Mouse (Mus musculus): ENCODE results near the gene Cacna1a. TPM values are rescaled to one million over a fixed set of nuclear protein-coding genes. Genes with fewer than 3 reads are reported as not detected.

The Cacna1a gene
- polyA plus RNA-seq, 1 experiment from 2014 or later = 5.2 TPM

DNA sequence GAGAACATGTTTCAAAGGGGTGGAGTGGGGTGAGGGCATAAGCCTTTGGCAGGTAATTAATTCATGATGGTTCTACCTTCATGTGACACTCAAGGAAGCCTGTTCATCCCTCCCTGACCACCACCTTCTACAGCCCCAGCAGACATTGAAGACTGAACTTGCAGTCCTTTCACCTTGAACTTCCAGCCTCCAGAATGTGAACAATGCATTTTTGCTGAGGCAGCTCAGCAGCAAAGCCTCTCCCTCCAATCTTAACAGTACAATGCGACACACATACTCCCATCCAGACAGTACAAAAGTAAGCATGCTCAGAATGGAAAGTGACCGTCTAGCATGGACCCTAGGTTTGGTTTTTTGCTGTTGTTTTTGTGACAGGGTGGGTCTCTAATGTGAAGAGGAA, 293.2 kb downstream of the Cacna1a start:
- H3K36me3 ChIP-seq = peaks cover 22% of the 10 kb centered on the region
- H3K4me3 ChIP-seq = no peak overlapping the region
- ATAC-seq (ENCODE audit: insufficient number of reproducible peaks, low FRiP score, low TSS enrichment, low read depth) = no peak
- H3K27ac ChIP-seq = no peak overlapping the region
- no peaks in the 10 kb centered on the region for H3K9me3 ChIP-seq
- no peaks in the 10 kb centered on the region for H3K27me3 ChIP-seq
- peaks cover 16% of the 10 kb centered on the region for H3K4me1 ChIP-seq
- H3K4me2 ChIP-seq = no peak overlapping the region
- H3K9ac ChIP-seq = no peak overlapping the region
- WGBS = 79% methylated on average over 2 of the region's 2 CpGs

DNA sequence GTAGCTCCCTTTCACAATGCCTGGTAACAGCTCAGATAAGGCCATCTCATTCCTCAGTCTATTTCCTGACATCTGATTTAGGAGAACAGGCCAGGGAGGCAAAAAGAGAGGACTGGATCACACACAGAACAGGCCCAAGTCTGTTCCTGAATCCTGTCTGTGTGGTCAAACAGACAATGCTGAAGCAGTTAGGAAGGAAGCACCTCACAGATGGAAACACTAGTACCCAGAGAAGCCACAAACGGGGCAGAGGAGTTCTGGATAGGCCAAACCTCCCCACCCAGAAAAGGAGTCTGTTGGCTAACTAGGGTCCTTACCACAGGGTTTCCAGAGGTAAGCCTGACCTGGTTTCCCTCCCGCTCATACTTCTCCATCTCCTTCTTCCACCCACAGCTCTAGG, 294.0 kb downstream of the Cacna1a start:
- 85% methylated on average over 2 of the region's 2 CpGs for WGBS
- no peak for ATAC-seq (ENCODE audit: insufficient number of reproducible peaks, low FRiP score, low TSS enrichment, low read depth)
- H3K4me2 ChIP-seq = no peak overlapping the region
- H3K9ac ChIP-seq = no peak overlapping the region
- H3K36me3 ChIP-seq = peaks cover 17% of the 10 kb centered on the region
- no peak overlapping the region for H3K27ac ChIP-seq
- no peak overlapping the region for H3K4me3 ChIP-seq
- no peaks in the 10 kb centered on the region for H3K27me3 ChIP-seq
- H3K9me3 ChIP-seq = no peaks in the 10 kb centered on the region
- H3K4me1 ChIP-seq = peaks cover 20% of the 10 kb centered on the region

DNA sequence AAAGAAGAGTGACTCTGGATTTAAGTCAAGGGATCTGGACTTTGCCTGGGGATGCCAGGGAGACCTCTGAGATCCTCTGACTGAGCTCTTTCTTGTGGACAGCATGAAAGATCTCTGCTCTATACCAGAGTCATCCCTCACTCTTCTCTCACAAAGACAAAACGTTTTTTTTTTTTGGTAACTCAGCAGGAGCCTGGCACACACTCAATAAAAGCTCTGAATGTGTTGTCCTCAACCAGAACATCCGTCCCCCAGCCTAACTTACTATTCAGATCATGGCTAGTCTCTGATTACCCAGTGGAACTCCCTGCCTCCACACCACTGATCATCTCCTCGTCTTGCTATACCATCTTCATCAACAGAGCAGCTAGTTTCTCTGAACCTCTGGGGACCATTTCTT, 296.3 kb downstream of the Cacna1a start:
- no peak overlapping the region for H3K4me2 ChIP-seq
- H3K4me1 ChIP-seq = peaks cover 30% of the 10 kb centered on the region
- H3K27ac ChIP-seq = no peak overlapping the region
- no peak overlapping the region for H3K4me3 ChIP-seq
- WGBS = 66% methylated on average over 3 of the region's 3 CpGs
- no peak overlapping the region for H3K9ac ChIP-seq
- H3K27me3 ChIP-seq = no peaks in the 10 kb centered on the region
- no peak for ATAC-seq (ENCODE audit: insufficient number of reproducible peaks, low FRiP score, low TSS enrichment, low read depth)
- H3K36me3 ChIP-seq = peaks cover 15% of the 10 kb centered on the region
- no peaks in the 10 kb centered on the region for H3K9me3 ChIP-seq

DNA sequence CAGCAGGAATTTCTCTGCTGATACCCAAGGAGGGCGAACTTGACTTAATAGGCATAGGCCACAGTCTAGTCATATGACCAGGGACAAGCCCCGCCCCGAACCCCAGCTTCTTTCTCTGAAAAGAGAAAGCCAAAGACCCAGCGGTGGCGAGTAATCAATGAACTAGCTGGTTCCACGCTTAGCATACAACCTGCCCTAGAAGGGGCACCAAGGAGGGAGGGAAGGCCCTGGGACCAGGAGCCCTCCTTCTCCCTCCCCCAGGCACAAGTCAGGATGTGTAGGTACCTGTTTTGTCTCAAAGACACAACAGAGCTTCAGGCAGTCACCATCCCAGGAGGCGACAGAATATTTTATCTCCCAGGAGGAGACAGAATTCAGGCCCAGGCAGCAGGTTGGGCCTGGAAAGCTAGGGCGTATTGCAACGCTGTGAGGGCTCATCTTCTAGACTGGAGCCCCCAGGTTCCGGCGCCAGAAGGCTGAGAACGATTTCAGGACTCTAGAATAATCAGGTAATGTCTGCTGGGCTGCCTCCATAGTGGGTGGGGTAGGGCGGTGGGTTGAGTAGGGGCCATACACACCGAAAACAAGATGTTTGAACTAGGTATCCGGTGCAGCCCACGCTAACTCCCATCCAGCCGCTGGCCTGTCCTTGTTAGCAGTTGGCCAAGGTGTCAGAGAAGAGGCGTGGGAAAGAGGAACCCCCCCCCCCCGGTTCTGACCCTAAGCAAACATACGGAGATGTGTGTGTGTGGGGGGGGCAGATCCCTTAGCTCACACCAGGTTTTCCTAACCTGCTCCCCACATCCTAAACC, 298.2 kb downstream of the Cacna1a start, which contains the start of gene Trmt1:
Trmt1 (plus strand) TSS at position 117 of the 812 bp plus-strand sequence.
- ATAC-seq (ENCODE audit: insufficient number of reproducible peaks, low FRiP score, low TSS enrichment, low read depth) = peak; percentile 11; the same call in 1 of the 2 replicates
- 10% methylated on average over 19 of the region's 20 CpGs for WGBS

DNA sequence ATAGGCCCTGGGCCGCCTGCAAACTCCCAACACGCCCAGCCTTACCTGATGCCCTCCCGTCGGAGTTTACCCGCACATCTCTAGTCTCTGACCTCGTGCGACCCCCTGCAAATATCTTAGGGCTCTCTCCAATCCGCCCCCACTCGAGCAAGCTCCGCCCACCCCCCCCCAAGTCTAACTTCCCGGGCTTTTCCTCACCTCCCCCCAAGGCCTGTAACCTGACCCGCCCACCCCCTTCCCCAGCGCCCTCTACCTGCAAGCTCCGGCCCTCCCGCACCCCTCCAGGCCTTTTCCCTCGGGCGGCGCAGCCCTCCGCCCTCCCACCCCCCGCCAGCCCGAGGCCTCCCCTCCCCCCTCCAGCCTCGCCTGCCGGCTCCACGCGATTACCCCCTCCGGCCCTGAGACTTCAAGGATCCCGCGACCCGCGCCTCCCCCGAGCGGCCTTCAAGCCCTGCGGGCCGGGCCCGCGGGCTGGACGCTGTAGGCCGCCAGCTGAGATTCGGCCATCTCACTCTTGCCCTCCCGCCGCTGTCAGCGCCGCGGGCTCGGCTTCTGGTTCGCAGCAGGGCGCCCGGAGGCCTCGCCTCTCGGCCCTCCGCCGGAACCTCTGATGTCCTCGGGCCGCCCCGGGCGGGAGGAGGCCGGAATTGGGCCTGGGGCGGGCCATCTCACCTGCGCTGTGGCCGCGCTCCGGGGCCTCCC, 298.9 kb downstream of the Cacna1a start:
- ATAC-seq (ENCODE audit: insufficient number of reproducible peaks, low FRiP score, low TSS enrichment, low read depth) = peak; percentile 16
- Histone ChIP-seq H3K9me3 (no peaks in the 10 kb centered on the region), H3K27ac (peak overlapping the region; percentile 95), H3K4me3 (peak overlapping the region; percentile 100), H3K4me2 (peak overlapping the region; percentile 77), H3K9ac (peak overlapping the region; percentile 99), H3K36me3 (peaks cover 22% of the 10 kb centered on the region), H3K4me1 (peaks cover 40% of the 10 kb centered on the region), H3K27me3 (no peaks in the 10 kb centered on the region)
- whole genome bisulfite sequencing = 1% methylated on average over 51 of the region's 62 CpGs

More for the DNA sequence above, 298.2 kb downstream of the Cacna1a start, which contains the start of gene Trmt1:
- H3K9ac ChIP-seq = peak within 1 kb of the TSS; percentile 99
- peak within 1 kb of the TSS; percentile 100 for H3K4me3 ChIP-seq
- no peaks in the 10 kb centered on the region for H3K27me3 ChIP-seq
- H3K27ac ChIP-seq = peak within 1 kb of the TSS; percentile 95
- peaks cover 20% of the 10 kb centered on the region for H3K36me3 ChIP-seq
- H3K9me3 ChIP-seq = no peaks in the 10 kb centered on the region
- peaks cover 40% of the 10 kb centered on the region for H3K4me1 ChIP-seq
- peak within 1 kb of the TSS; percentile 77 for H3K4me2 ChIP-seq

DNA sequence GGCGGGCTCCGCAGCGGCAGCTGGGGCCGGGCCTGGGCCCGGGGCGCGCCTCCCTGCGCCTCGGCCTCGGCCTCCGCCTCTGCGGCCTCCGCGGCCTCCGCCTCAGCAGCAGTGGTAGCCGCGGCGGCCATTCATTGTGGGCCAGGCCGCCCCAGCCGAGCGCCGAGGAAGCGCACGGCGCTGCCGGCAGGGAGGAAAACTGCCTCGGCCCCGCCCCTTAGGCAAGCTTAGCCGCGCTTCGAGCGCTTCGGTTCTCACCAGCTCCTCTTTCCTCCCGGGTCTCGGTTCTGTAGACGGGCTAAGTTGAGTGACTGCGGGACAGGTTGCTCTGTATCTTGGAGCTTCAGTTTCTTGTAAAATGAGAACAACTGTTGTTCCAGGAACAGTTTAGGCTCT, 299.5 kb downstream of the Cacna1a start, which contains the start of gene Nacc1:
Nacc1 (minus strand) TSS at position 158 of the 396 bp plus-strand sequence.
- WGBS = under 1% methylated on average over 36 of the region's 37 CpGs
- Histone ChIP-seq H3K4me1 (peaks cover 40% of the 10 kb centered on the region), H3K27ac (peak within 1 kb of the TSS; percentile 95), H3K9ac (peak within 1 kb of the TSS; percentile 99), H3K4me3 (peak within 1 kb of the TSS; percentile 100), H3K9me3 (no peaks in the 10 kb centered on the region), H3K36me3 (peaks cover 22% of the 10 kb centered on the region), H3K27me3 (no peaks in the 10 kb centered on the region), H3K4me2 (peak within 1 kb of the TSS; percentile 77)
- peak; percentile 78 for ATAC-seq (ENCODE audit: insufficient number of reproducible peaks, low FRiP score, low TSS enrichment, low read depth)

DNA sequence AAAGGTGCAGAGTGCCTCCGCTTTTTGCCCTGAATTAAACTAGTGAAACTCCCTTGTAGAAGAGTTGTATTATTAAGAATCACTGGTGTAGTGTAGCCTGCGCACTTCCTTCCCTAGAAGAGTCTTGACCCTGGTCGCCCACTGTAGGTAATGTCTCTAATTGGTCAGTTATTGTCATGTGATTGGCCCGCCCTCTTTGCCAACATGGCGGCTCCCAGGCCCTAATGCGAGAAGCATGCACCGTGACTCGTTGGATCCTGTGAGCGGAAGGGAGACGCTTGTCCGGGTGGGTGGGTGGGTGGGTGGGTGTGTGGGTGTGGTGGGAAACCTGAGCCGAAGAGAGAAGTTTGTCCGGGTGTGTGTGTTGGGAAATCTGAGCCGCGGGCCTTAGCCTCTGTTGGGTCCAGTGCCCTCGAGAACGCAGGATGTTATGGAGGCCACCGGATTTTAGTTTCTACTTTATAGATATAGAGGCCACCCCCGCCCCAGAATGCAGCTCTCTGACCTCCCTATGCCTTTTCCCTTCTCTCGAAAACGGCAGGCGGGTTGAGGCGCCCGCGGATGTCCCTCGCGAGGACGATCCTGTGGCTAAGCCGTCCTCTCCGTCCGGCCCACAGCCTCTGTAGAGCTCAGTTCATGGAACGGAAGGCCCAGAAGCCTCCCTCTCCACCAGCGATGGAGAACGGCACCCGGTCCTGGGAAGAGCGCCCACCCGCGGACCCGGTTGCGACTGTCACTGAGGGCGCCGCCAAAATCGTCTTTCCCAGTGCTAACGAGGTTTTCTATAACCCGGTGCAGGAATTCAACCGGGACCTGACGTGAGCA, 301.1 kb downstream of the Cacna1a start:
- under 1% methylated on average over 46 of the region's 47 CpGs for WGBS
- Histone ChIP-seq H3K27ac (peak overlapping the region; percentile 85), H3K27me3 (no peaks in the 10 kb centered on the region), H3K9me3 (no peaks in the 10 kb centered on the region), H3K9ac (peak overlapping the region; percentile 70), H3K4me3 (peak overlapping the region; percentile 80), H3K4me2 (peak overlapping the region; percentile 90), H3K36me3 (peaks cover 31% of the 10 kb centered on the region), H3K4me1 (peaks cover 40% of the 10 kb centered on the region)
- peak; percentile 77 for ATAC-seq (ENCODE audit: insufficient number of reproducible peaks, low FRiP score, low TSS enrichment, low read depth)

Other genes starting within 250 kb of the Cacna1a start
- gene Cc2d1a, start 240.5 kb upstream of the Cacna1a start, polyA plus RNA-seq (2015; fragmentation: Nextera tagmentation; extraction: Ambion mirVana) = 28.5 and 29.2 TPM in 2 replicates
- gene 4930432K21Rik, start 240.4 kb upstream of the Cacna1a start, polyA plus RNA-seq (2015; fragmentation: Nextera tagmentation; extraction: Ambion mirVana) = 1.1 and 1.3 TPM in 2 replicates
- 1.8 and 3.0 TPM in 2 replicates for gene Nanos3, start 203.2 kb upstream of the Cacna1a start, polyA plus RNA-seq (2015; fragmentation: Nextera tagmentation; extraction: Ambion mirVana)
- 13.5 and 15.1 TPM in 2 replicates for gene Zswim4, start 151.4 kb upstream of the Cacna1a start, polyA plus RNA-seq (2015; fragmentation: Nextera tagmentation; extraction: Ambion mirVana)
- 309 and 325 TPM in 2 replicates for gene D8Ertd738e, start 138.7 kb upstream of the Cacna1a start, polyA plus RNA-seq (2015; fragmentation: Nextera tagmentation; extraction: Ambion mirVana)
- 62.0 and 65.5 TPM in 2 replicates for gene Mri1, start 131.1 kb upstream of the Cacna1a start, polyA plus RNA-seq (2015; fragmentation: Nextera tagmentation; extraction: Ambion mirVana)
- 18.8 and 20.6 TPM in 2 replicates for gene Ccdc130, start 118.1 kb upstream of the Cacna1a start, polyA plus RNA-seq (2015; fragmentation: Nextera tagmentation; extraction: Ambion mirVana)

All from limb, embryonic 15.5 days (tissue).